Mouse (Mus musculus): ENCODE results near the gene Nectin1.

- TF ChIP-seq CTCF (IDR thresholded peaks at IDR 0.05; ENCODE audit: low read depth, low read length) (no peak), POLR2A (IDR thresholded peaks at IDR 0.05; ENCODE audit: insufficient read depth, low read length) (no peak), EP300 (IDR thresholded peaks at IDR 0.05; ENCODE audit: insufficient read depth, low read depth, low read length) (no peak)
These were observed 8.8 kb upstream of the Nectin1 start for GRCm38 (mm10) chr9:43734952-43735351.

All from ES-Bruce4 (cell line).